Mouse (Mus musculus) limb, embryonic 15.5 days (tissue): ENCODE measurements around the gene Baiap2l2. TPM values are rescaled to one million over a fixed set of nuclear protein-coding genes. Genes with fewer than 3 reads are reported as not detected.
A peak's percentile ranks its signal among the peaks of the same experiment; 100 is the strongest.
"Not testable (repeated sequence)": the region's sequence is repeated elsewhere in the genome, so short reads cannot be mapped to it uniquely, and the experiment has no call there.

Source experiments
- ATAC-seq: fragments of 200-750 bp; cut with Nextera tagmentation; 2 replicates; pipeline ENCODE4 v1.8.0; 2017; ENCODE audit warnings: low read depth, moderate TSS enrichment; ENCODE audit not compliant: insufficient number of reproducible peaks, low FRiP score, low TSS enrichment
- H3K27ac ChIP-seq: fragments of 300-500 bp; sonication (generic); 2 replicates; pipeline ENCODE4 v1.5.1; 2015; ENCODE audit warnings: moderate library complexity, mild to moderate bottlenecking, inconsistent platforms
- H3K27me3 ChIP-seq: fragments of 300-500 bp; sonication (generic); 2 replicates; pipeline ENCODE4 v1.6.1; 2015; ENCODE audit warnings: inconsistent platforms
- H3K36me3 ChIP-seq: fragments of 300-500 bp; sonication (generic); 2 replicates; pipeline ENCODE4 v1.6.1; 2015; ENCODE audit warnings: inconsistent platforms
- H3K4me1 ChIP-seq: fragments of 300-500 bp; sonication (generic); 2 replicates; pipeline ENCODE4 v1.6.1; 2015; ENCODE audit warnings: inconsistent platforms
- H3K4me2 ChIP-seq: fragments of 300-500 bp; sonication (generic); 2 replicates; pipeline ENCODE4 v1.6.1; 2015; ENCODE audit warnings: mild to moderate bottlenecking, inconsistent platforms
- H3K4me3 ChIP-seq: fragments of 300-500 bp; sonication (generic); 2 replicates; pipeline ENCODE4 v1.5.1; 2015; ENCODE audit warnings: mild to moderate bottlenecking, inconsistent platforms
- H3K9ac ChIP-seq: fragments of 300-500 bp; sonication (generic); 2 replicates; pipeline ENCODE4 v1.6.1; 2015; ENCODE audit warnings: inconsistent platforms
- H3K9me3 ChIP-seq: fragments of 300-500 bp; sonication (generic); 2 replicates; pipeline ENCODE4 v1.6.1; 2016; ENCODE audit warnings: inconsistent platforms
- WGBS: fragments of 180-500 bp; shearing (Covaris S2); methylation state at CpG from one replicate; pipeline ENCODE4 v1.1.7; 2015; 5-methylcytosine and 5-hydroxymethylcytosine counted together
- polyA plus RNA-seq: library from polyadenylated mRNA; unstranded; fragments of >200 nt; fragmentation: Nextera tagmentation; extraction: Ambion mirVana; gene quantifications from 2 replicates; pipeline ENCODE4 v1.2.1, GENCODE M21; 2015

Gene Baiap2l2
- polyA plus RNA-seq, 1 experiment from 2014 or later = 17.2 TPM

GRCm38 (mm10) chr15:79229058-79229821 lies 56.1 kb downstream of the Baiap2l2 start, which contains the start of the genes Pick1 and Gm49486:
TSS of gene Pick1 (plus strand) at chr15:79229173.
TSS of gene Gm49486 (plus strand) at chr15:79229391.
- Histone ChIP-seq H3K4me3 (peak within 1 kb of the TSS; percentile 83), H3K4me1 (peaks cover 14% of the 10 kb centered on the region), H3K27me3 (no peaks in the 10 kb centered on the region), H3K27ac (peak within 1 kb of the TSS; percentile 97), H3K9me3 (no peaks in the 10 kb centered on the region), H3K36me3 (peaks cover 24% of the 10 kb centered on the region), H3K9ac (peak within 1 kb of the TSS; percentile 82), H3K4me2 (peak within 1 kb of the TSS; percentile 95)
- ATAC-seq = peak; percentile 80
- WGBS = under 1% methylated on average over 51 of the region's 51 CpGs

GRCm38 (mm10) chr15:79225780-79226179 lies 59.6 kb downstream of the Baiap2l2 start:
- not testable (repeated sequence) for H3K4me3 ChIP-seq, ATAC-seq, H3K36me3 ChIP-seq, H3K4me2 ChIP-seq, H3K9me3 ChIP-seq, H3K27ac ChIP-seq, H3K9ac ChIP-seq, H3K27me3 ChIP-seq
- WGBS = 65% methylated on average over 2 of the region's 2 CpGs
- peaks cover 14% of the 10 kb centered on the region for H3K4me1 ChIP-seq

- 12% methylated on average over 5 of the region's 5 CpGs for WGBS
- peak; percentile 35; the same call in 1 of the 2 replicates for ATAC-seq
- no peaks in the 10 kb centered on the region for H3K36me3 ChIP-seq
- peaks cover 9% of the 10 kb centered on the region for H3K4me1 ChIP-seq
- H3K9ac ChIP-seq = no peak overlapping the region
- 0 out of 2 replicates have a peak, but pooled peaks cover 9% of the 10 kb centered on the region for H3K27me3 ChIP-seq
- H3K4me2 ChIP-seq = no peak overlapping the region
- no peaks in the 10 kb centered on the region for H3K9me3 ChIP-seq
- H3K27ac ChIP-seq = no peak overlapping the region
- no peak overlapping the region for H3K4me3 ChIP-seq
Observed at GRCm38 (mm10) chr15:79224685-79225084, 60.7 kb downstream of the Baiap2l2 start.

- no peak overlapping the region for H3K27ac ChIP-seq
- no peaks in the 10 kb centered on the region for H3K9me3 ChIP-seq
- ATAC-seq = no peak
- no peak overlapping the region for H3K4me3 ChIP-seq
- H3K36me3 ChIP-seq = no peaks in the 10 kb centered on the region
- 0 out of 2 replicates have a peak, but pooled peaks cover 9% of the 10 kb centered on the region for H3K27me3 ChIP-seq
- 11% methylated on average over 5 of the region's 5 CpGs for WGBS
- H3K4me2 ChIP-seq = no peak overlapping the region
- no peak overlapping the region for H3K9ac ChIP-seq
- peaks cover 5% of the 10 kb centered on the region; the same call in 1 of the 2 replicates for H3K4me1 ChIP-seq
Observed at GRCm38 (mm10) chr15:79223641-79224040, 61.7 kb downstream of the Baiap2l2 start.

GRCm38 (mm10) chr15:79219572-79219971 lies 65.8 kb downstream of the Baiap2l2 start:
- H3K9me3 ChIP-seq = no peaks in the 10 kb centered on the region
- no peaks in the 10 kb centered on the region for H3K4me1 ChIP-seq
- no peak overlapping the region for H3K4me2 ChIP-seq
- 0% methylated on average over 1 of the region's 1 CpGs for WGBS
- no peak overlapping the region for H3K27ac ChIP-seq
- 0 out of 2 replicates have a peak, but pooled peaks cover 9% of the 10 kb centered on the region for H3K27me3 ChIP-seq
- H3K36me3 ChIP-seq = no peaks in the 10 kb centered on the region
- H3K9ac ChIP-seq = no peak overlapping the region
- no peak for ATAC-seq
- H3K4me3 ChIP-seq = no peak overlapping the region

- Histone ChIP-seq H3K4me2 (no peak overlapping the region), H3K4me1 (0 out of 2 replicates have a peak, but pooled peaks cover 4% of the 10 kb centered on the region), H3K4me3 (no peak overlapping the region), H3K9ac (no peak overlapping the region), H3K27ac (no peak overlapping the region), H3K27me3 (no peaks in the 10 kb centered on the region), H3K36me3 (no peaks in the 10 kb centered on the region), H3K9me3 (no peaks in the 10 kb centered on the region)
- 53% methylated on average over 3 of the region's 3 CpGs for WGBS
- no peak for ATAC-seq
Observed at GRCm38 (mm10) chr15:79216191-79216590, 69.1 kb downstream of the Baiap2l2 start.

- ATAC-seq = no peak
- 0 out of 2 replicates have a peak, but pooled peaks cover 4% of the 10 kb centered on the region for H3K4me1 ChIP-seq
- 74% methylated on average over 6 of the region's 6 CpGs for WGBS
- H3K4me3 ChIP-seq = no peak overlapping the region
- no peak overlapping the region for H3K9ac ChIP-seq
- no peaks in the 10 kb centered on the region for H3K36me3 ChIP-seq
- no peak overlapping the region for H3K4me2 ChIP-seq
- no peak overlapping the region for H3K27ac ChIP-seq
- H3K9me3 ChIP-seq = no peaks in the 10 kb centered on the region
- H3K27me3 ChIP-seq = no peaks in the 10 kb centered on the region
Observed at GRCm38 (mm10) chr15:79213591-79213990, 71.7 kb downstream of the Baiap2l2 start.

GRCm38 (mm10) chr15:79212750-79213446 lies 72.4 kb downstream of the Baiap2l2 start:
- Histone ChIP-seq H3K9me3 (no peaks in the 10 kb centered on the region), H3K4me2 (no peak overlapping the region), H3K4me1 (0 out of 2 replicates have a peak, but pooled peaks cover 4% of the 10 kb centered on the region), H3K27me3 (no peaks in the 10 kb centered on the region), H3K9ac (no peak overlapping the region), H3K4me3 (no peak overlapping the region), H3K36me3 (no peaks in the 10 kb centered on the region), H3K27ac (no peak overlapping the region)
- WGBS = 86% methylated on average over 26 of the region's 26 CpGs
- ATAC-seq = no peak

GRCm38 (mm10) chr15:79210357-79210756 lies 75.0 kb downstream of the Baiap2l2 start:
- no peaks in the 10 kb centered on the region for H3K27me3 ChIP-seq
- no peaks in the 10 kb centered on the region for H3K9me3 ChIP-seq
- WGBS = 71% methylated on average over 2 of the region's 2 CpGs
- H3K4me1 ChIP-seq = 0 out of 2 replicates have a peak, but pooled peaks cover 4% of the 10 kb centered on the region
- no peak overlapping the region for H3K4me2 ChIP-seq
- no peak overlapping the region for H3K4me3 ChIP-seq
- no peaks in the 10 kb centered on the region for H3K36me3 ChIP-seq
- H3K27ac ChIP-seq = no peak overlapping the region
- H3K9ac ChIP-seq = no peak overlapping the region
- ATAC-seq = no peak

- no peak for ATAC-seq
- Histone ChIP-seq H3K9ac (no peak overlapping the region), H3K27ac (no peak overlapping the region), H3K27me3 (no peaks in the 10 kb centered on the region), H3K4me3 (no peak overlapping the region), H3K9me3 (no peaks in the 10 kb centered on the region), H3K36me3 (no peaks in the 10 kb centered on the region), H3K4me2 (no peak overlapping the region), H3K4me1 (0 out of 2 replicates have a peak, but pooled peaks cover 4% of the 10 kb centered on the region)
- 70% methylated on average over 27 of the region's 27 CpGs for WGBS
Observed at GRCm38 (mm10) chr15:79208758-79209439, 76.4 kb downstream of the Baiap2l2 start.

GRCm38 (mm10) chr15:79208211-79208610 lies 77.1 kb downstream of the Baiap2l2 start:
- Histone ChIP-seq H3K4me2 (no peak overlapping the region), H3K9ac (no peak overlapping the region), H3K4me1 (0 out of 2 replicates have a peak, but pooled peaks cover 4% of the 10 kb centered on the region), H3K9me3 (no peaks in the 10 kb centered on the region), H3K27me3 (no peaks in the 10 kb centered on the region), H3K27ac (no peak overlapping the region), H3K4me3 (no peak overlapping the region), H3K36me3 (no peaks in the 10 kb centered on the region)
- 74% methylated on average over 6 of the region's 6 CpGs for WGBS
- no peak for ATAC-seq
